Mouse (Mus musculus) layer of hippocampus, postnatal 25 days (tissue): ENCODE results near the gene Trhde. TPM values are rescaled to one million over a fixed set of nuclear protein-coding genes. Genes with fewer than 3 reads are reported as not detected.

Source experiments
- DNase-seq, 2 experiments: peaks; one replicate each; pipeline ENCODE4 v3.0.0; 2022; ENCODE audit warnings: mixed read lengths in 2 of 2, low spot score in 1 of 2; ENCODE audit errors: extremely low spot score in 1 of 2
- total RNA-seq, 2 experiments: library from RNA; stranded (reverse); gene quantifications; 2 replicates each; pipeline ENCODE4 v1.2.3; 2021

Trhde gene
- total RNA-seq: 10 to 100 TPM; 29.2 to 34.9 TPM

- DNase-seq: peak; percentile 24 to 40
Measured at GRCm38 (mm10) chr10:114802161-114802651, at the start of gene Trhde. Gene Trhde, minus strand, starts transcription at chr10:114802307.

- no peak for DNase-seq
Measured at GRCm38 (mm10) chr10:114841966-114842365, 39.9 kb upstream of the Trhde start.

GRCm38 (mm10) chr10:114841440-114841839 lies 39.3 kb upstream of the Trhde start:
- DNase-seq: no peak

- no peak for DNase-seq
Measured at GRCm38 (mm10) chr10:114831313-114831712, 29.2 kb upstream of the Trhde start.

- DNase-seq: no peak
Measured at GRCm38 (mm10) chr10:114808799-114809198, 6.7 kb upstream of the Trhde start.

GRCm38 (mm10) chr10:114805884-114806283 lies 3.8 kb upstream of the Trhde start:
- DNase-seq: peak in 1 of 2 experiments; percentile 68

GRCm38 (mm10) chr10:114801457-114802160 lies 498 bp downstream of the Trhde start:
- DNase-seq: peak; percentile 19 to 36

GRCm38 (mm10) chr10:114800331-114801304 lies 1.5 kb downstream of the Trhde start:
- no peak for DNase-seq

- no peak for DNase-seq
Measured at GRCm38 (mm10) chr10:114799481-114799880, 2.6 kb downstream of the Trhde start.

GRCm38 (mm10) chr10:114798788-114799187 lies 3.3 kb downstream of the Trhde start:
- no peak for DNase-seq

GRCm38 (mm10) chr10:114798218-114798617 lies 3.9 kb downstream of the Trhde start:
- DNase-seq: no peak

GRCm38 (mm10) chr10:114797664-114798063 lies 4.4 kb downstream of the Trhde start:
- DNase-seq: no peak

- no peak for DNase-seq
Measured at GRCm38 (mm10) chr10:114796872-114797271, 5.2 kb downstream of the Trhde start.

GRCm38 (mm10) chr10:114794214-114794613 lies 7.9 kb downstream of the Trhde start:
- no peak for DNase-seq

GRCm38 (mm10) chr10:114765914-114766313 lies 36.2 kb downstream of the Trhde start:
- no peak for DNase-seq

- no peak for DNase-seq
Measured at GRCm38 (mm10) chr10:114762125-114762524, 40.0 kb downstream of the Trhde start.

GRCm38 (mm10) chr10:114759240-114759639 lies 42.9 kb downstream of the Trhde start:
- DNase-seq: no peak

- no peak for DNase-seq
Measured at GRCm38 (mm10) chr10:114758614-114759013, 43.5 kb downstream of the Trhde start.

GRCm38 (mm10) chr10:114742755-114743705 lies 59.1 kb downstream of the Trhde start:
- DNase-seq: no peak

- no peak for DNase-seq
Measured at GRCm38 (mm10) chr10:114739916-114740315, 62.2 kb downstream of the Trhde start.
